Mouse (Mus musculus) small intestine, adult 2 months (tissue): Measurements from ENCODE around the gene Nfib.

Source experiments
- CTCF ChIP-seq: fragments of 200-500 bp; IDR thresholded peaks from 2 replicates; pipeline ENCODE4 v1.5.1; 2012; ENCODE audit warnings: low read depth, mild to moderate bottlenecking, control low read depth, inconsistent platforms, low read length, moderate library complexity, mixed read lengths; ENCODE audit not compliant: insufficient replicate concordance, insufficient read length; ENCODE audit errors: extremely low read depth
- POLR2A ChIP-seq: fragments of 200-500 bp; IDR thresholded peaks from 2 replicates; pipeline ENCODE4 v1.6.1; 2012; ENCODE audit warnings: low read depth, mild to moderate bottlenecking, control low read depth, inconsistent platforms, low read length, moderate library complexity

GRCm38 (mm10) chr4:82405791-82406190, 299.8 kb downstream of the Nfib start:
- TF ChIP-seq POLR2A (no peak), CTCF (no peak)
